Mouse (Mus musculus) frontal cortex, postnatal 10 days (tissue): ENCODE results near the gene Fnbp1.
"Not testable (repeated sequence)": the region's sequence is repeated elsewhere in the genome, so short reads cannot be mapped to it uniquely, and the experiment has no call there.

Source experiments
- DNase-seq, 2 experiments: peaks; one replicate each; pipeline ENCODE4 v3.0.0; 2022; ENCODE audit warnings: low spot score in 2 of 2, mixed read lengths in 1 of 2

The Fnbp1 gene

DNA sequence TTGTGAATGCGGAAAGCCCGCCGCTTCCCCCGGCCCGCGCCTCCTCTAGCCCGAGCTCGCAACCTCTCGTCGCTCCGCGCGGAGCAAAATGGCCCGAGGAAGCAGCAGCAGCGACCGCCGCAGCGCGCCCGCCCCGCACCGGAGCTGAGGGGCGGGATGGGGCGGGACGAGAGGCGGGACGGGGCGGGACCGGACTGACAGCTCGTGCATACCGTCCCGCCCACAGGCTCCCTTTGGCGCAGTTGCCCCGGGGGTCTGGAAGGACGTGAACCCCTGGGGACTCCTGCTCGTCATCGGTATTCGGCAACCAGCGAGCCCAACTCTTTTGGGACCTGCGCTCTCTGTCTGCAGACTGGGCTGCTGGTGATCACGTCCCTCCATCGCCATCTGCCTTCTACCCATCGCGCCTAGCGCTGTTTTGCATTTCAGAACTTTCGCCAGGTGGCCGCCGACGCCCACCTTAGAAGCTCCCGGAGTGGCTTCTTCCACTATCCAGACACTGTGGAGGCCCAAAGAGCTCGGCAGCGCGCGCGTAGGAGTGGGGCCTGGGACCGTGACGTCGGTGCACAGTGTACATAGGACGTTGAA is at the start of gene Fnbp1:
TSS of gene Fnbp1 (minus strand) at position 142 of the 588 bp plus-strand sequence.
- peak; percentile 79 to 84 for DNase-seq

DNA sequence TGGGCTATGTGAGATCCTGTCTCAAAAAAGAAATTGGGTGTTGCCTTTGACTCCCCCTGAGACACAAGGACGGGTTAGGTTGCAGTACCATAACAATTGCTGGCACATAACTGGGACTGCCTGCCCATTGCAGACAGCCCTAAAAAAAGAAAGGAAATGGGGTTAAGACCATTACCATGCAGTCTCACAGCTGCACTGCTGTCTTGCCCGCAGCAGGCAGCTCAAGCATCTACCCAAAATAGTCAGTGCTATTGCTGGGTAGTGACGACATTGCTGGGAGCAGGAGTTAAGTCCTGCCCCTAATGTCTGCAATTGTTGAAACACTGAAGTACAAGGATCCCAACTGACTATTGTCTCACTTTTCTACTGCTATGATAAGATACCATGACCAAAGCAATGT is 47.8 kb upstream of the Fnbp1 start:
- DNase-seq: no peak

DNA sequence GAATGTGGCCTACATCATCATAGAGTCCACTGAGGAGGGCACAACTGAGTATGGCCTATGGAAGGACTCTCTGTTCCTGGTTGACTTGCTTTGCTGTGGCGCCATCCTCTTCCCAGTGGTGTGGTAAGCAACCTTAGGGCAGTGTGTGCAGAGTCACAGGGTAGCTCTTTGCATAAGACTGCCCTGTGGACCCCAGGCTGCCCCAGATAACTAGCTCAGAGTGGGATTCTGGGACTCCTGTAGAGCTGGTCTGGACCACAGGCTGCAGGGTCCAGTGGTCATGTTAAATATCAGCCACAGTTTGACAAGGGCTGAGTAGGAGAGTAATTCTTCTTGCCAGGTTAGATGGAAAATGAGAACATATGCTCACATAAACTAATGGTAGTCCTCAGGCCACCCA is 46.9 kb upstream of the Fnbp1 start:
- DNase-seq: no peak

DNA sequence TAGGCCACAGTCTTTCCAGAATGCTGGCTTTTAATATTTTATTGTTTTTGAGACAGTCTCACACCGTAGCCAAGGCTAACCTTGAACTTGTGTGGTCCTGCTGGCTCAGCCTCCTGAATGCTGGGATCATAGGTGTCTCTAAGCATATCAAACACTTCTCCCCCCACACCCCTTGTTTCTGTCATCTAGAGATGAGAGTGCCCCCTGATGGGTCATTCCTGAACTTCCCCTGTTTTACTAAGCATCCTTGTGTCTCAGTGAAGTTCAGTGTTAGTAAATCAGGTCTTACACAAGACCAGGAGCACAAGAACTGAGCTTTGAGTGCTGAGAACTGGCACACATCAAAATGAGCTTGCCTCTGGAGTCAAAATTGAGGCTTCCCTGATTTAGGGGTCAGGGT is 42.0 kb upstream of the Fnbp1 start:
- no peak for DNase-seq

DNA sequence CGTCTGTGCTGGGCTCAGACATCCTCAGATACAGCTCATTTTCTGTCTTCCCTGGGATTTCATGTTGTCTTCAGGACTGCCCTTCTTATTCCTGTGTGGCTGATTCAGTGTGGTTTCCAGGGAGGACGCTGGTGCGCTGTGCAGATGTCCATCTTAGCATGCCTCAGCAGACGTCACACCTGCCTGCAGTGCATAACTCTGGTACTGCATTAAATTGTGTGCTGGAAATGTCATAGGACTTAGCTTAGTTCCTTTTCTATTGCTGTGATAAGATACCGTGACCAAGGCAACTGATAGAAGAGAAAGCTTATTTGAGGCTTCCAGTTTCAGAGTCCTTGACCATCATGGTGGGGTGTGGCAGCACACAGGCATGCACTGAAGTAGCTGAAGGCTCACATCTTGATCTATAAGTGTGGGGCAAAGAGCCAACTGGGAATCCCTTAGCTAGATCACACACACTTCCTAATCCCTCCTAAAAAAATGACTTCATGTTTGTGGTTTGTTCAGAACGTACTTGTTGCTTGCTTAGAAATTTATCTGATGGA is 41.0 kb upstream of the Fnbp1 start:
- DNase-seq: no peak

DNA sequence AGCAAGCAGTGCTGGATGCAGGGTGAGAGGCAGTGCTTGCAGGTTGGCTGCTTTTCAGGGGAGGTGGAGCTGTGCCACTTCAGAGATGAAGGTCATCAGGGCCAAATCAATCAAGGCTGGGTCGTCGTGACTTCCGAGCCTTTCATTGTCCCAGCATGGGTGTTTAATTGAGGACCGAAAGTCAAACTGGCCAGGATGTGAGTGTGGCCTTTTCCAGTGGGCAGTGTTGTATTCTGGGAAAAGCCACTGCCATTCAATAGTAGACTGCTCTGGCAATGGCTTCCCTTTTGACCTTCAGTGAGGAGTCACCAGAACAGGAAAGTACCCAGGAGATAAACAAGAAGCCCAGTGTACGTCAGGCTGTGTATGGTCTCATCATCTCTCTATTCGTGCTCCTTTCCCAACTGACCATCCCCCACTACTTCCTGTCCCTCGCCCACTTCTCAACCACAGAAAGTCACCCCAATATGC is 38.3 kb upstream of the Fnbp1 start:
- no peak for DNase-seq

DNA sequence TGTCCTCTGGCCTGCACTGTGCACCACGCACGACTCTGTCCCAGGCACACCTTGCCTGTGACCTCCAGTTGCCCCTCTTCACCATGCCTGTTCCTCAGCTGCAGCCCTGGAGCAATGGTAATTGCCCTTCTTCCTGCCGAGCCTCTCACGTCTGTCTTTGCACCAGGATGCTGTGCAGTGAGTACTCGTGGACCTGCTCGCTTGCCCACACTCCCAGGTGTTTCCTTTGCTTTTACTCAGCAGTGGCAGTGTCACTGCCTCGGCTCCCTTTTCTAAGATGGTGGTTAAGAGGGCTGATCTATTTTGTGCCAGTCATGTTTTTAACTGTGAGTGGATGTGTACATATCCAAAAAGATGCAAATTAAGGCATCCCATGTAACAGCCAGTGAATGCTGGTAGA is 37.7 kb upstream of the Fnbp1 start:
- DNase-seq: no peak

DNA sequence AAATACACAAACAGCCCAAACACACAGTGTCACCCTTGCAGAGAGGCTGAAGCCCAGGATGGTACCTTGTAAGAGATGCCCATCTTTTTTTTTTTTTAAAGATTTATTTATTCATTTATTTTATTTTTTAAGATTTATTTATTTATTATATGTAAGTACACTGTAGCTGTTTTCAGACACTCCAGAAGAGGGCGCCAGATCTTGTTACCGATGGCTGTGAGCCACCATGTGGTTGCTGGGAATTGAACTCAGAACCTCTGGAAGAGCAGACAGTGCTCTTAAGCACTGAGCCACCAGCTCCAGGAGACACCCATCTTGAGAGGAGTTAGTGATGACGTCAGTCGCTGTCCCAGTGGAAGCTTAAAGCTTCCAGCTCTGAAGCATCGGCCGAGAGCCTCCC is 36.8 kb upstream of the Fnbp1 start:
- not testable (repeated sequence) for DNase-seq

DNA sequence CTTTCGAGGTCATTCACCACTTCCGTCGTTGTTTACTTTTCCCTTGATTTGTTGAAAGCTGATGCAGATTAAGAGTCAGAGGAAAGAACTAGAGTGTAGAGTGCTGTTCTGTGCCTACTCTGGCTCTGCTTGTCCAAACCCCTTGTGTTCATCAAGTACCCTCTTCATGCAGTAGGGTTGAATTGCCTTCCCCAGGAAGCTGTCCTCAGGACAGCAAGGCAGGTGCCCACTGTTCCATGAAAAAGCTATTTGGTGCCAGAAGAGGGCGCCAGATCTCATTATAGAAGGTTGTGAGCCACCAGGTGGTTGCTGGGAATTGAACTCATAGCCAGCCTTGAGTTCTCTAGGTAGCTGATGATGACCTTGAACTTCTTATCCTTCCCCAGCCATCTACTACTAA is 31.5 kb upstream of the Fnbp1 start:
- DNase-seq: no peak

DNA sequence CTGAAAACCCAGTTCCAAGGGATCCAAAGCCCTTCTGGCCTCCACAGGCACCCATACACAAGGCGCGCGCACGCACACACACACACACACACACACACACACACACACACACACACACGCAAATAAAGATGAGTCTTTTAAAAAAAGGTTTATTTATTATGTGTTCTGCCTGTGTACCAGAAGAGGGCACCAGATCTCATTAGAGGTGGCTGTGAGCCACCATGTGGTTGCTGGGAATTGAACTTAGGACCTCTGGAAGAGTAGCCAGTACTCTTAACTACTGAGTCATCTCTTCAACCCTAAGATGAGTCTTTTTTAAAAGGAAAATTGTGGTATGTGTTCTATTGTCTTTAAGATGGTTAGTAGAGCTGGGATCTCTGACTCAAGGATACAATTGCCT is 30.7 kb upstream of the Fnbp1 start:
- no peak for DNase-seq

DNA sequence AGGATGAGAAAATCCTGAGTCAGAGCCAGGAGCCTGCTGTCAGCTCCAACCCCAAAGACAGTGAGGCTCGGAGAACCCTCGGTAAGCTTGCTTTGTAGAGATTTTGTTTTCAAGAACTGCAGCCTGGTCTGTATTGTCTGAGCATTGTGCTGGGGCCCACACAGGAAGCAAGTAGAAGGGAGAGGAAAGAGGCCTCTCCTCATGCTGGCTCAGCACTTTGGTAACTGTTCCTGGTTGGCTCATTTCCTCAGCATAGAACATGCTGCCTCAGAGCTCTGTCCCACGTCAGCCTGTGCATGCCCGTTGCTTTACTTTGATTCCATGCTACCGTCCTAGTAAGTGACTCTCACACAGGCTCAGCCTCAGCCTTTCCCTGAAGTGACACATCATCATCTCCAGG is 30.2 kb upstream of the Fnbp1 start:
- no peak for DNase-seq

DNA sequence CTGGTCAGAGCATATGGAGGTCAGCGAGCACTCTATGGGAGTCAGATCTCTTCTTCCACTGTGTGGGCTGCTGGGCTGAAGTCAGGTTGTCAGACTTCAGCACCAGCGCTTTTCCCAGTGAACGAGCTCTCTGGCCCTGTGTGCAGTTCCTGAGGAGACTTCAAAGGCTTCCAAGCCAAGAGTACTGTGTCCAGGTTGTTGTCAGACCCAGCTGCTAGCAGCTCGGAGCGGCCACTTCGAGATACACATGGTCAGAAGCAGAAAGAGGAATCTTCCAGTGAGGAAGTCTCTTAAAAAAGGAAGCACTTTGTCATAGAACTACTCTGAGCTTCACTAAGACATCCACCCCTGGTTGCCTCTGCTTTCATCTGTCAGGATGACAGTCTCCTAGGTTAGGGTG is 28.4 kb upstream of the Fnbp1 start:
- DNase-seq: no peak

DNA sequence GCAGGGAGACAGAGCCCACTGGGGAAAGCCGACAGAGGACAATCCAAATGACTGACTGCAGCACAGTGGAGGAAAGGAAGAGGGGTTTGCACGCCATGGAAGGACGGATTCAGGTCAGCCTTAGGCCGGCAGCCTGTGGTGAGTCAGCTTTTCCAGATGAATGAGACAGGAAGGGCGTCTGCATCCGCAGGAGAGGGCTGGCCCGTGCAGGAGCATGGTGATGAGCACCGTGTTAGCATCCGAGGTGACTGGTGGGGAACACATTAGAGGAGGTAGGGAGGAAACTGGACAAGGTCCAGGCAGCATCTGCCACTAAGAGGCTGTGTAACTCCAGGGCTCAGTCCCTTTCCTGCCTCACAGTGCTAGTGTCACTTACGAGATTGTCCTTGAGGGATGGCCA is 27.2 kb upstream of the Fnbp1 start:
- no peak for DNase-seq

DNA sequence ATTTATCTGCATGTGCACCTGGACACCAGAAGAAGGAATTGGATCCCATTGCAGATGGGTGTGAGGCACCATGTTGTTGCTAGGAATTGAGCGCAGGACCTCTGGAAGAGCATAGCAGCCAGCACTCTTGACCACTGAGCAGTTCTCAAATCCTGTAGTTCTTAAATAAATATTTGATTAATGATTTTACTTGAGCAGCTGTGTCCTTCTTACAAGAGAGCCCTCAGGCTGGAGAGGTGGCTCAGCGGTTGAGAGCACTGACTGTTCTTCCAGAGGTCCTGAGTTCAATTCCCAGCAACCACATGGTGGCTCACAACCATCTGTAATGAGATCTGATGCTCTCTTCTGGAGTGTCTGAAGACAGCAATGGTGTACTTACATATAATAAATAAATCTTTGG is 25.8 kb upstream of the Fnbp1 start:
- DNase-seq: not testable (repeated sequence)

DNA sequence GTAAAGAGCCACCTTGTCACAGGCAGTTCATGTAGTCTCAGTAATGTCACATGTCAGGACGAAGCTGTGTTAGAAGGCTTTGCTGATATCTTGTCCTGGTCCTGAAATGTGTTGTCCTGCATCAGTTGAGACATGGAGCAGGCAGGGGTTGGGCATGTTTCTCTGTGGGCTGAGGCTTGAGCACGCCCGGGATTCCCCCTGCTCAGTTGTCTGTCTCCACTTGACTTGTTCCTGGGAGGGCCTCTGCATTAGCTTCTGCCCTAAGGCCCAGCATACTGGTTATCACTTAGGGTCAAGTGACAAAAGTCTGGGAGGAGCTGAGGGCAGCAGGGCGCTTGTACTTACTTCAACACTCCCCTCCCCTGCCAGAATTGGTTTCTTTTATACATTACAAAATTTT is 23.7 kb upstream of the Fnbp1 start:
- no peak for DNase-seq

DNA sequence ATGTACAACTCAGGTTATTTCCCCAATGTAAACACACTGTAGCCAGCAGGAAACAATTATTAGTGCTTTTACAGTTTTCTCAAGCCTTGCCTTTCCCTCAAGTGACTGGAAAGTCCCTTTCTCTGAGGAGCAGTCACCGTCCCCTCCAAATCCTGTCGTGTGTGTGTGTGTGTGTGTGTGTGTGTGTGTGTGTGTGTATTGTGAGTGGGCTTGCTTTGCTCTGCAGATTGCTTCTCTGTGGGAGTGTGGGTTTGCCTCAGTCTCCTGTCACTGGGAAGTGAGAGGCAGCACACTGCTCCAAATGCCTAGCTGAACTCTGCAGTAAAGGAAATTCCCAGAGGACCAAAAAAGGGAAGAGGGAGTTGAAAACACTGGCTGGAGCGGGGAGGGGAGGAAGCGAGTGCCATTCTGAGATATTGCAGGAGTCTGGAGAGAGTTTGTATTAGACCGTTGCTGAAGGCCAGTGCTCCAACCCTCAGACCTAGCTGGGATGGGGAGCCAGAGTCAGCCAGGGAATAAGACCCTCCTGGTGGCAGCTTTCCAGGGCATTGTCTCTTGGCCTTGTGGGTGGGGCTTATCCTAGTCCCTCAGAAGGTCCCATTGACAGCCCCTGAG is 23.1 kb upstream of the Fnbp1 start:
- DNase-seq: no peak

DNA sequence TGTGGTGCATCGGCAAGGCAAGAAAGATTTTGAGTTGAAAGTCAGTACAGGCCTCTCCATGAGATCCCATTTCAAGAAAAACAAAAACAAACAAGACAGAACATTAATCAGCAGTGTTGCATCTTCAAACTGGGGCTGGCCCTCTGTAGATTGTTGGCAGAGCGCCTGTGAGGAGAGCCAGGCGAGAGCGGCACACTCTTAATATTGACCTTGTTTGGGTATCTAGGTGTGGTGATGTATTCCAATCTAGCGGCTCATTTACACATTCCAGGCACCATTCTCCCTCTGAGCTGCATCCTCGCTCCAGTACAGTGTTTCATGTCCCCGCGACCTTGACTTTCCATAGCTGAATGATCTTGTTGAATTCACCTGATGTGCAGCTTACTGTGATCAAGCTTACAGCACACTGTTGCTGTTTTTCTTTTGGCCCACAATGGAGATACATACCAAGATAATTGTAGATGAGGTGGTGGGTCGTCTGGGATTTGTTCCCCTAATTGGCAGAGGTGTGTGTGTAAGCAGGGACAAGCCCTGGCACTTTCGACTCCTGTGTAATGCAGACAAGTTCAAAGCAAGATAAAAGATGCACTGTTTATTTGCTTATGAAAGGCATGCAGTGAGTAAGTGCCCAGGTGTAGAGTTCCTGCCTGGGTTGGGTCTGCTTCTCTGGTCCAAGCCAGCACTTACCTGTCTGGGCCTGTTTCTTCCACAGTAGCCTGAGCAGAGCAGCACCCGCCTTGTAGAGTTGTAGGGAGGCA is 21.7 kb upstream of the Fnbp1 start:
- no peak for DNase-seq

DNA sequence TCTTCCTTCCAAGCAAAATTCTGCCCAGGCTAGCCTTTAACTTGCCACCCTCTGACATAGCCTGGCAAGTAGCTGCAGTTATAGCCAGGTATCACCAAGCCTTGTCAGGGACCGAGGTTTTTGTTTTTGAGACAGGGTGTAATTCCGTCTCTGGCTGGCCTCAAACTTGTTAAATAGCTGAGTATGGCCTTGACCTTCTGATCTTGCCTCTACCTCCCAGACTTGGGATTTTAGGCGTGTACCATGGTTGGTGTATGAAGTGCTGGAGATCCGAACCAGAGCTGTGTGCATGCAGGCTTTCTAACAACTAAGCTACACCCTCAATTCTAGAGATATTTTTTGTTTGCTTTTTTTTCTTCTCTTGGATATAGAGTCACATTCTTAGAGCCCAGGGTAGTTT is 19.8 kb upstream of the Fnbp1 start:
- no peak for DNase-seq

DNA sequence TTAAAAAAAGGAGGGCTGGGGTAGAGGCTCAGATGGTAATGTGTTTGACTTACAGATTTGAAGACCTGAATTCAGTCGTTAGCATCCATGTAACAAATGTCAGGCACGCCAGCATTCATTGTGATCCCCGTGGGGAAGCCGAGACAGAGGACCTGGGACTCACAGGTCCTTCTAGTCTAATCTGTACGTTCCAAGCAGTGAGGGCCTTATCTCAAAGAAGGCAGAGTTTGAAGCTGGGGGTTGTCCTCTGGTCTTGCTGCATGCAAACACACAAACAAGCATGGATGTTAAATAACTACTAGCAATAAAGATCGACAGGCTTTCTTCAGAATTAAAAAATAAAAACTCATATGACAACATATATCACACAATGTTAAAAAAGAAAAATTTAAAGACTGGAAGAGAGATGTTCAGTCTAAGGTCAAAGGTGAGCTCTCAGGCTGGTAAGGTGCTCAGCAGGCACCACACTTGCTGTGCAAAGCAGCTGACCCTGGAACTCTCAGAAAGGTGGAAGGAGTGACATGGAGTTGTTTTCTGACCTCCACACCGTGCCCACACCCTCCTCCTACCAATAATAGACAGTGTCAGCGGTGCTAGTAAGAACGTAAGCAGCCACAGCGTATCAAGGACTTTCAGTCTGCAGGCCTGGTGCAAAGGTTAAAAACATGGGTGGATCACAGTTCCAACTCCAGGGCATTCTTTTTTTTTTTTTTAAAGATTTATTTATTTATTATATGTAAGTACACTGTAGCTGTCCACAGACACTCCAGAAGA is 18.5 kb upstream of the Fnbp1 start:
- DNase-seq: no peak

DNA sequence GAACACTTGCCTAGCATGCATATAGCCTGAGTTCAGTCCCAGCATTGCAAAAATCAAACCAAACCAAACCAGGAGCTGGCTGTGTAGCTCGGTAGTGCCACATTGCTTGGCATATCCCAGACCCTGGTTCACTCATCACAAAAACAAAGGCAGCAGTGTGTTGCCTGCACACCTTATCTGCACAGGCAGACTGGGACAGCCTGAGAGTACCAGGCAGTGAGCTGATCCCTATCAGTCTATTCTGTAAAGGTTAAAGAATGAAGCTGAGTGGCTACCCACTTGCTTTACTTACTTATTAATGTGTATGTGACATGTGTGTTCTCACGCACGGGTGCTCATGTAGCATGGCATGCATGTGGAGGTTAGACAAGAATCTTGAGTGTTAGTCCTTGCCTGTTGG is 15.0 kb upstream of the Fnbp1 start:
- no peak for DNase-seq

DNA sequence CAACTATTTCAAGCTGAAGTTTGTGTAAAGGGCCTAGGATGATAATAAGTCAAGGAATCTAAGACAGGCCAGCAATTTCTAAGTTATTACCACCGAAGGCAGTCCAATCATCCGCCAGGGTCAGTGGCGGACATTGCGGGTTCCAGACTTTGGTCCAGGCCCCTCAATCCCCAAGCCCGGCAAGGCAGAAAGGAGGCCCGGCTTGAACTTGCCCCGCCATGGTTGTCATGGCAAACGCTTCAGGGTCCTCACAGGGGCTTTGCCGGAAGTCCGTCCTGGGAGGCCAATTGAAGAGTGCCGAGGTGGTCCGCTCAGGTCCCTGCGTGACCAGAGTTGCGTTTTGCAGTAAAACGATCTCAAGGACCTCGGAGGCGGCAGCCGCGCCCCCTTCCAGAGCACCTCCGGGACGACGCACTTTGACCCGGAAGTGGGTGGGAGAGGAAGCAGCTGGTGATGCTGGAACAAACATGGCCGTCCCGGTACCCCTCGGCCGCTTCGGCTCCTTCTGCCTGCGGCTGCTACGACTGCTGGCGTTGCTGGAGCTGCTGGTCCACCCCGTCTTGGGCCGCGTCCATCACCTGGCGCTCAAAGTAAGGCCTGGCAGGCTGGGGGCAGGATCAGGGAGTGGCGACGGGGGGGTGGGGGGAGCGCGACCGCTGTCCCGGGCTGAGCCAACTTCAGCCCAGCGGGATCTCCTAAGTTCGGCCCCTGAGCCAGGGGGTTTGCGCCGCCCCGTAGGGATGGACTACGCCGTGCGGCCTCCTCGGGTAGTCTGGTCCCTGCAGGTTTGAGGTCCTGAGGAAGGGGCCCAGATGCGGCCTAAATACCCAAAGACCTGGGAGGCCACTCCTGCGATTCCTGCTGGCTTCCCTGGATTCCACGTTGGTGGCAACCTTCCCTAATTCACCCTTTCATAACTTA is 10.3 kb upstream of the Fnbp1 start, which contains the start of gene Gpr107:
TSS of gene Gpr107 (plus strand) at position 425 of the 921 bp plus-strand sequence.
- DNase-seq: peak; percentile 61 to 79
